Mouse (Mus musculus) forelimb bud, embryonic 11.5 days (tissue): ENCODE results near the gene Olfr545.
"Not testable (repeated sequence)": the region's sequence is repeated elsewhere in the genome, so short reads cannot be mapped to it uniquely, and the experiment has no call there.

ENCODE experiments used
- DNase-seq: peaks from one replicate; pipeline ENCODE4 v3.0.0-alpha.2; 2012; ENCODE audit warnings: low read depth, low spot score

Olfr545 gene

GRCm38 (mm10) chr7:102499473-102499872 is at the start of gene Olfr545:
Gene Olfr545 (minus strand): TSS chr7:102499573.
- DNase-seq = no peak

GRCm38 (mm10) chr7:102541251-102541650 is 41.9 kb upstream of the Olfr545 start:
- DNase-seq = no peak

GRCm38 (mm10) chr7:102540596-102540995 is 41.2 kb upstream of the Olfr545 start, which contains the start of gene Olfr548-ps1:
Gene Olfr548-ps1 (plus strand): TSS chr7:102540896.
- no peak for DNase-seq

- DNase-seq = no peak
Observed at GRCm38 (mm10) chr7:102534449-102534848, 35.1 kb upstream of the Olfr545 start, which contains the start of gene Olfr547. Gene Olfr547 (plus strand): TSS chr7:102534749.

- no peak for DNase-seq
Observed at GRCm38 (mm10) chr7:102529052-102529451, 29.7 kb upstream of the Olfr545 start.

GRCm38 (mm10) chr7:102517051-102517335 is 17.6 kb upstream of the Olfr545 start:
- DNase-seq = no peak

- no peak for DNase-seq
Observed at GRCm38 (mm10) chr7:102516261-102517050, 17.1 kb upstream of the Olfr545 start.

GRCm38 (mm10) chr7:102514144-102514543 is 14.8 kb upstream of the Olfr545 start:
- DNase-seq = no peak

GRCm38 (mm10) chr7:102512814-102513435 is 13.6 kb upstream of the Olfr545 start:
- DNase-seq = peak; percentile 78

- DNase-seq = no peak
Observed at GRCm38 (mm10) chr7:102511927-102512326, 12.6 kb upstream of the Olfr545 start.

GRCm38 (mm10) chr7:102509726-102510125 is 10.4 kb upstream of the Olfr545 start:
- no peak for DNase-seq

GRCm38 (mm10) chr7:102508666-102509065 is 9.3 kb upstream of the Olfr545 start:
- DNase-seq = no peak

GRCm38 (mm10) chr7:102508066-102508465 is 8.7 kb upstream of the Olfr545 start:
- no peak for DNase-seq

- peak; percentile 77 for DNase-seq
Observed at GRCm38 (mm10) chr7:102506848-102507247, 7.5 kb upstream of the Olfr545 start.

- no peak for DNase-seq
Observed at GRCm38 (mm10) chr7:102501986-102502385, 2.6 kb upstream of the Olfr545 start.

GRCm38 (mm10) chr7:102494416-102494815 is 5.0 kb downstream of the Olfr545 start:
- DNase-seq = not testable (repeated sequence)

- no peak for DNase-seq
Observed at GRCm38 (mm10) chr7:102488161-102488560, 11.2 kb downstream of the Olfr545 start, which contains the start of gene Olfr544. Gene Olfr544 (minus strand): TSS chr7:102488313.

- no peak for DNase-seq
Observed at GRCm38 (mm10) chr7:102486105-102486504, 13.3 kb downstream of the Olfr545 start.

- DNase-seq = not testable (repeated sequence)
Observed at GRCm38 (mm10) chr7:102484766-102485165, 14.6 kb downstream of the Olfr545 start.

- DNase-seq = no peak
Observed at GRCm38 (mm10) chr7:102483665-102484064, 15.7 kb downstream of the Olfr545 start.

- DNase-seq = no peak
Observed at GRCm38 (mm10) chr7:102481579-102481978, 17.8 kb downstream of the Olfr545 start, which contains the start of gene Olfr543. Gene Olfr543 (minus strand): TSS chr7:102481679.

GRCm38 (mm10) chr7:102480821-102481220 is 18.6 kb downstream of the Olfr545 start:
- DNase-seq = no peak
